Mouse (Mus musculus) cerebellum, postnatal 36 days (tissue): Measurements from ENCODE around the gene Naif1.

Source experiments
- DNase-seq, 2 experiments: peaks; one replicate each; pipeline ENCODE4 v3.0.0; 2021 to 2022; ENCODE audit warnings: mixed read lengths in 2 of 2

Naif1 gene

DNA sequence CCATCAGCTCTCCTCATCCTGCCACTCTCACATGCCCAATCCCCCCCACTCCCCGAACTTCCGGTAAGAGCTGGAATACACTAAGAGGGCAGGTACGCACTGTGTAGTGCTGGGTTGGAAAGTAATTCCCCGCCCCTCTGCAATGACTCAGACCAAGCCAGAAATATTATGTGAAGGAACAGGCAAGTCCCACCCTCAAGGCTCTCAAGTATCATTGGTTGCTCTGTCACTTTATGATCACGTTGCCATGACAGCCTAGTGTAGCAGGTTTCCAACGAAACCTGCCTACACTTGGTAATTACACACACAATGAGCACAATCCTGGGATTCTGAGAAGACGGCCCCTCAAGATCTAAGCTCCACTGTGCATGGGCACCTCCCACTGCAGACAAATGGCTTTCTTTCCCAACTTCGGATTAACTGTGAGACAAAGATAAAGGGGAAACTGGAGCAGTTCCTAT lies 22.0 kb upstream of the Naif1 start:
- no peak for DNase-seq

DNA sequence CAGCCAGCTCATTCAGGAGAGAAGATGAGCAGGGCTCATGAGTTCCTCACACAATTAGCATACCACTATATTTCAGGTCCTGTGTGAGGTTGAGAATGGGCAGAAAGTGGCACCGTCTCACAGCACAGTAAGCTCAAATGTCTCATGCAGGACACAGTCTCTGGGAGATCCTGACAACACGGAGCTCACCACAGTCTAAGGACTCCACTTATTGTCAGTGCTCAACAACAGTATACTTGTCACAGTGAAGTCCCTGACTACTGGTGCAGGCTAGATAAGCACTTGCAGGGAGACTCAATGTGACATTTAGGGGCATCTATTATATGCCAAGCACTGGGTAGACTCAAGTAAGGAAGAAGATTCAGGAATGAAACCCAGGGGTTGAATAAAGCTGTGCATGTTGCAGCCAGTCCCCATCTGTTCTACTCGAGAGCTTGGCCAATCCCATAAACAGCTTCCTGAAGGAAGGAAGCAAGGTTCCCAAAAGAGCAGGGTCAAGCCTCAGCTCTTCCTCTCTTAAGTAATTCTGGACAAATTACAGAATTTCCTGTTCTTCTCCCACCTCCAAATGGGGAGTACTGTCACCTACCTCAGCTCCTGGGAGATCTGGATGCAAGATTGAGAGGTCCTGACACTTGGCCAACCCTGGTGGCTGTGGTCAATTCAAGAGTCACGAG lies 20.9 kb upstream of the Naif1 start:
- DNase-seq = no peak

DNA sequence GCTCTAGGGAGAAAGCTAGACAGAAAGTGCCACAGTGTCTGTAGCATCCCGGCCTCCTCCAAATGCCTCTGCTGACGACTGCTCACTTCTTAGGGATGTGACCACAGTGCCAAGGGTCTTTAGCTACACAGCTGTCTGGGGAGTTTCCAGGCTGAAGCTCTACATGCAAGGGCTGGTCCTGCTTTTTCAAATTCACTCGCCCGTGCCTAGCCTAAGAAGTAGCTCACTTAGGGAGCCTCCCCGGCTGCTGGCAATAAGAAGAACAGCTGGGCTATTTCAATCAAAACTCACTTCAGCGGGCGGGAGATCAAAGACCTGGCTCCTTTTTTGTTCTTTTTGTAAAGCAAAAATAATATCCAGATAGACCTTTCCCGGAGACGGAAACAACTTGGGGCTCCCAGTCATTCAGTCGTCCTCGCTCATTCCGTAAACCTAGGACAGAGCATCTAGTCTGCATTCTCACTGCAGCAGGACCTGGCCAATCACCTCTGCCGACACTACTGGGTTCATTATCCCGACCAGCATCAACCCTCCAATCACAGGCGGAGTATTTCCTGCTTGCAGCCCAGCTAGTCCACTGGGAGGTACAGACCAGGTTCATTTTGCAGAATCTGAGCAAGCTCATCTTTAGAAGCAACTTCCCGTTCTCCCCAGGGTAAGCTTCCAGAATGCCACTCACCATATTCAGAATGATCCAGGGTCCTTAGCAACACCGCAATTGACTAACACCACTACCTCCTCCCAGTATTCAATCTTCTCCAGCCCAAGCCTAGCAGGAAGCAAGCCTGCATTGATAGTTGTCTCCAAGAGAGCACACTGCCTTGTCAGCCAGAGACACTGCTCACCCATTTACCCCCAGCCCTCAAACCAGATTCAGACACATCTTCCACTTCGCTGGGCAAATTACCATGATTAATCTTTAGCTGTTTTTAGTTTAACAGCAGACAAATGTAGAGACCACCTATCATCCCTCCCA lies 19.3 kb upstream of the Naif1 start:
- DNase-seq = peak; percentile 91 to 95

DNA sequence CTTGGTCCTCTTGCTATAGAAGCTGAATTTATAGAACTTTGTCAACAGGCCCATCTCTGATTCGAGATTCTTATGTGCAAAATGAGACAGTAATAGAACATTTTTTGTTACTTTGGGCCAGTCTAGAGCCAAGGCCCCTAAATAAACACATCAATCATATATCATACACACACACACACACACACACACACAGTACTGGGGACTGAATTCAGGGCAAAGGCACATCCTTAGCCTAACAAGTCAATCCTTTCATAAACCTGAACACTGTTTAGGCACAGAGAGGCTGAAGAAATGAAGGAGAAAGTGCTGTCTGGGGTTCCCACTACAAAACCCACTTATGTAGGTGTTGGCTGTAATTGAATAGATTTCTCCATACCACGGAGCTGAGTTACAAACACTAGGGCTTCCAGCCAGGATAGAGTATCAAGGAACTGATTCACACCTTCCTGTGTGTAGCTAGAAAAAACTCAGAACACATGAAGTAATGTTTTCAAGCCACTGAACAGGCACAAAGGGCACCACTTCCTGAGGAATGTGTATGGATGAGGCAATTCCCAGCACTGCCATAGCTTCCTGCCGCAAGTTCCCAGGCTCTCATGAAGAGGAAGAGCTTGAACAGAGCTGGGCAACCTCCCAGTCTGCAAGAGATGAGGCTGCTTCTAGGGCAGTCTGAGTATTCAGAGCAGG lies 13.4 kb upstream of the Naif1 start:
- DNase-seq = no peak

DNA sequence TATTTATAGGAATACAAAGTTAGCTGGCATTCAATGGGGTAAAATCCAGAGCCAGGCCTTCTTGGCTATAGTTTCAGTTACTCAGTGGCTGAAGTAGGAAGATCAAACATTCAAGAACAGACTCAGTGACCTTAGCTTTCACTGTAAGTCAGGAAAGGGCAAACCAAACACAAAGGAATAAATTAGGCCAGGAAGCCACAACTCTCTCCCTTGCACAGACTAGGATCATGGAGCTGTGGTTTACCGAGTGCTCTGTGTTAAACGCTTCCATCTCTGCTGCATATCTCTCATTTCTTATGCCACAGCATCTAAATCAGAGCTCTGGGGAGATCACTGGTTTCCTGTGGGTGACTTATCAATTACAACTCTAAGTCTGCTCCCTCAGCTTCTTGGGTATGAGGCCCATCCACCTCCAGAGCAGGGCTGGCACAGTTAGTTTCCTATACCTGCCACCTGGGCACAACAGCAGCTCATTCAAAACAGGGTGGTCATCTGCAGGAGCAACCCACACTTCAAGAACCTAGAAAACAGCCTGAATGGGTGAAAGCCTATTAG lies 12.6 kb upstream of the Naif1 start:
- no peak for DNase-seq

DNA sequence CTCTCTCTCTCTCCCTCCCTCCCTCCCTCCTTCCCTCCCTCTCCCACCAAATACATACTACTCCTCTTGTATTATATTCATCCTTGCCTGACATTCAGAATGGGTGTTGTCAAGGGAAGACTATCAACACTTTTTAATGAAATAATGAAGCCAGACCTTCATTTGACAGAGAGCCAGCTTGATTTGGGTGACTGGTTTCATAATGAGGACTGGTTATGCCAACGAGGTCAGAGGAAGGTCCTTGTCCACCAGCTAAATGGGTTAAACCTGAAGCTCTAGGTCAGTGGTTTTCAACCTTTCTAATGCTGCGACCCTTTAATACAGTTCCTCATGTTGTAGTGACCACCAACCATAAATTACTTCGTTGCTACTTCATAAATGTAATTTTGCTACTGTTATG lies 11.5 kb upstream of the Naif1 start:
- no peak for DNase-seq

DNA sequence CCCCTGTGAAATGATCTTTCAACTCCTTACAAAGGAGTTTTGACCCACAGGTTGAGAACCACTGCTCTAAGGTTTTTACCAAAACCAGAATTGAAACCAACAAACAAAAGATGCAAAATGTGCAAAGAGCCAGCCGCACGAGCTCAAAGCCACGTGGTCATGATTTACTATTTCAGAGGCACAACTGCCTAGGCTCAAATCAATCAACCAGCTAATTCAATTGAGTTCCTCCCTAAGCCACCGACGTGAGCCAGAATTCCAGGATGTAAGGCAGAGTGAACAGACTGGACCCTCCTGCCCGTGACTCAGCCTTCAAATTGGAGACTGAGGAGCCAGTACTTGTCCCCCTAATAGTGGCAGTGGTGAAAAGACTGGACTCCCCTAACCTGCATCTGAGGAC lies 11.1 kb upstream of the Naif1 start:
- DNase-seq = no peak

DNA sequence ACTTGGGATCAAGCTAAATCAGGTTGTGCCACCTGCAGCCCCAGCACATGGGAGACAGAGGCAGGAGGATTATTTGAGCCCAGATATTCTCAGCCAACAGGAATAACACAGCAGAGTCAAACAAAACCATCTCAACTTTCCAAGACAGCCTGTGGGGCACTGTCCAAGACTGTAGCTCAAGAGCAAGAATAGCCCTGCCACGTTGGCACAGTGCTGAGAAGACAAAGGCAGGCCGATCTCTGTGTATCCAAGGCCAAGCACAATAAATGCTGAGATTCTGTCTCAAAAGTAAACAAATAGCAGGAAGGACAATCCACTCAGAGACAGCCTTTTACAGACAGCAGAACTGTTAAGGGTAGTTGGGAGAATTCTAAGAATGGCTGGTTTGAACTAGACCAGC lies 10.1 kb upstream of the Naif1 start:
- DNase-seq = no peak

DNA sequence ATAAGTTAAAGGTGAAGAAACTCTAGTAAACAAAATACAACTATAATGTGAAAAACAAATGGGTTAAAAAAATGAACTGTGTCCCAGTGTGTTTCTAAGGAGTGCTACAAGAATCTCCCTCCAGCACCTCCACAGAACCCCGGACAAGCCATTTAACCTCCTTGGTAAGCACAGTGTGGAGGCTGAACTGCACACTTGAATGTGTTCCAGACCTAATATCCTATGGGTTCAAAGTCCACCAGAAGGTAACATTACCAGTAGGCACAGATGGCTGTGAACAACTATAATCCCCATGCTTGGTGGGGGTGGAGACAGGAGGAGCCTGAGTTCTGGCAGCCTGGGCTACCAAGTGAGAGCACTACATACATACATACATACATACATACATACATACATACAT lies 9.6 kb upstream of the Naif1 start:
- no peak for DNase-seq

DNA sequence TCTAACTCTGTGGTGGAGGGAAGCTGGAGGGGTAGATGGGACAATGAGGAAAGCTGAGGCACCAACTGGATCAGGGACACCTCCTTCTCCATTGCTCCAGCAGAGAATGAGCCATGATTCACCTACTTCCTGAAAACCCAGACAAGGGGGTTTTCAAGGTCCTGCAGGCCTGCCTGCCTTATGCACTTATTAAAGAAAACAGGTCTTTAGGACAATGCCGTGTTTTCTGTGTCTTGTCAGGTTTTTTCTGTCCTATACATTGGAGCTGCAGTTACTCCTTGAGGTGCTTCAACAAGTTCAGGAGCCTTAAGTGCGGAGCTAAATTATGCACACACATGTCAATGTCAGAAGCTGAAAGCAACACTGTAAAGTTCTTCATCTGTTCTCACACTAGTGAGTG lies 8.7 kb upstream of the Naif1 start:
- DNase-seq = no peak

DNA sequence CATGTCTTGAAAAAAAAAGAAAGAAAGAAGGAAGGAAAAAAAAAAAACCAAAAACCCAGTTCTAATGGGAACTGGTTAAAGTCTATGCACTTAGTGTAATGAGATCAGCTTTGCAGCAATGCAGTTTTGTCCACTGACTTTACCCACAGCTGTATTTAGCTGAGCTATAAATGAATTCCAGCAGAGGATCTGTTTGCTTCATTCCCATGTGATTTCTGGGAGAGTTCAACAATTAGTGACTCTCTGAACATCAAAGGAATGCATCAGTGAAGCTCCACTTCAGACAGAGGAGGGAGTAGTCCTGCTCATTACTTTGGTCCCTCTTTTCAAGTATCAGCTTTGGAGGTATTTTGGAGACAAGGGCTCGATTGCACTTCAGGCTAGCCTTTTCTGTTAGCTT lies 4.7 kb upstream of the Naif1 start:
- no peak for DNase-seq

DNA sequence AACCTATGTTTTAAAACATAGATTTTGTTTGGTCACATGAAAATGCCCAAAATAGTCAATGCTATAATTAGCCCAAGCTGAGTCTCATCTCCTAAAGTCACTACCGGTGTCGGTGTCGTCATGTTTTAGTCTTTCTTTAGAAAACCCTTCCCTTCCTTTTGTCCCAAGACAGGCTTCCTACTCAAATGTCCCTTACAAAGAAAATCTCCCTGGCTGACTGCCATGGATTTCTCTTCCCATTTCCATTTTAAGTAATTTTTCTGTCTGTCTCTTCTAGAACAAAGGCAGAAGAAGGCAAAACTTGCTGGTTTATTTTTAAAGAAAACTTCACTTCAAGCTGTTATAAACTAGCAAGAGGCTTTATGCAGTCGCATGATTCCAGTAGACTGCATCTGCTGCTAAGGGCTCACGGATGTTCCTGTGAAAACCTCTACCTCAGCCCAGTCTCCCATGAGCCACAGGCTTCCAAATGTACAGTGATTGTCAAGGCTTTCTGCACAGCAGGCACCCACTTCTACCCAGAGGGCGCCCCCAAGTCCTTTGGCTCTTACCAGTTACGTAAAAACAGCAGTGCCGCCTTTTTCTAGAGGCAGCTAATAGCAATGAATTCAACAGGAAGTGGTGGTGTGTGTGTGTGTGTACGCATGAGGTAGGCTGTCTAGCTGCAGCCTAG lies 2.9 kb upstream of the Naif1 start:
- DNase-seq = no peak

DNA sequence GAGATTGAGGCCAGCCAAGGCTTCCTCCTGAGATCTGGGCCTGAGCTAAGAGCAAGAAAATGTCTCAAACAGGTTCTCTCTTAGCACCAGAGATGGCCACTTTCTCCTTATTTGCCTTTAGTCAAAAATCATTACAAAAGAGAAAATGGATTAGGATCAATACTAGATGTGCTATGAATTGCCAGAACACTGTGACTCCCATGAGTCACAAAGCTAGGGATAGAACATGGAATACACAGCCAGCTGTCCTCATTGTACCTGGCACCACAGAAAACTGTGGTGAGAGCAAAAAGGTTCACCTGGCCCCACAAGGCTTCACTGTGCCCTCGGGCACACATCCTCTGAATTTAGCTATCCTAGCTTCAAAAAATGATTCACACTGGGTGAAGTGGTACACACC lies 1.8 kb upstream of the Naif1 start:
- no peak for DNase-seq

DNA sequence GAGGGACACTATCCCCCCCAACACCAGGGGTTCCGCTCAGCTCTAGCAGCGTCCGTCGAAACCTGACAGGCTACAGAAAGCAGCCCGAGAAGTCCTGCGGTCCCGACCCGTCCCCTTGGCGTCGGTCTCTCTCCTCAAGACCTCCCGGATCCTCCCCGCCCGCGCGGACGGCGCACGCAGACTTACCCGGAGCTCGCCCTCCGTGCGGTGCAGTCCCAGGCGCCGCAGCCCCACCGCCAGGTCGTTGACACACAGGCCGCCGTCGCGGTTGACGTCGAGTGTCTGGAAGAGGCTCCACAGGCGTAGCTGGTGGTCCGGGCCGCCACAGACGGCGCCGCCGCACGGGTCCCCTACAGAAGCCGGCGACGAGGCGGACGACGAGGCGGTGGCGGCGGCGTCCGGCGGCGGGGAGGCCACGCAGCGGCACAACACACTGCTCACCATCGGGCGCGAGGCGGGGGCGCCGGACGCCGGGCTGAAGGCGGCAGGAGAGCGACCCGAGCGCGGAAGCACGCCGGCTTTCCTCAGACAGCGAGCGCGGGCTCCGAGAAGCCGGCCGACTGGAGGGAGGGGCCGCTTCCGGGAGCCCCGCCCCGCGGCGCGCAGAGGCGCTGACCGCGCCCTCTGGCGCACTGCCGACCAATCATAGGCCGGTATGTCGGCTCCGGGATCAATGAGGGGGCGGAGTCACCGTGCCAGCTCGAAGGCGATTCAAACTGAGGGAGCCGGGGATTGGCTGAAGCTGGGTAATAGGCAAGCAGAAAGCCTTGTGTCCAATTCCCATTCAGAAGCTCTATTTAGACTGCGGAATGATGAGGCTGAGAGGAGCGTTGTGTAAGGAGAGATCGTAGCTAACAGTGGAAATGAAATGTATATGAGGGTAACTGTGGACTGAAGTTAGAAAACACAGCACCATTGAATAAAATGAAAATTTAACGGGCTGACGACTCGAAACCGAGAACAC lies 906 bp downstream of the Naif1 start, which contains the start of gene Slc25a25:
Slc25a25 (minus strand) TSS at position 565 of the 964 bp plus-strand sequence.
- peak; percentile 97 to 99 for DNase-seq

DNA sequence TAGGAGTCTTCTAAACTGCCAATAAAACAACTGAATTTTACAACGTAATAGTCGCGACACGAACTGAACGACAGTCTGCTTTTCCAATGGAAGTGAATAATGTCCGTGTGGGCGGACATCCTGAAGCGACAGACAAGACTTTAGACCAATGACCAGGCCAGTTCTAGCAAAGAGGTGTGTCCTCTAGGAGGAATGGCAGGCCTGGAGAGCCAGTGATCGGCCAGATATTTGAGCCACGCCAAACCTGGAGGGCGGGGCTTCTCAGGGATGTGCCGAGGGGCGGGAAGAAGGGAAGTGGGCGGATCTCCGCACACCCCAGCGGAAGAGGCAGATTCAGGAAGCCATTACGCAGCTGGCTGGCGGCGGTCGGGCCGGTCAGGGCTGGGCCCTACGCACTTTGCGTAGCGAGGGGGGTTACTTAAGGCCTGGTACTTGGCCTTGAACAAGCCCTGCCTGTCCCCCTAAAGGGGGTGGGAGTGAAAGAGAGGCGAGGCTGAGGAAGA lies 1.7 kb downstream of the Naif1 start:
- peak; percentile 97 to 98 for DNase-seq

DNA sequence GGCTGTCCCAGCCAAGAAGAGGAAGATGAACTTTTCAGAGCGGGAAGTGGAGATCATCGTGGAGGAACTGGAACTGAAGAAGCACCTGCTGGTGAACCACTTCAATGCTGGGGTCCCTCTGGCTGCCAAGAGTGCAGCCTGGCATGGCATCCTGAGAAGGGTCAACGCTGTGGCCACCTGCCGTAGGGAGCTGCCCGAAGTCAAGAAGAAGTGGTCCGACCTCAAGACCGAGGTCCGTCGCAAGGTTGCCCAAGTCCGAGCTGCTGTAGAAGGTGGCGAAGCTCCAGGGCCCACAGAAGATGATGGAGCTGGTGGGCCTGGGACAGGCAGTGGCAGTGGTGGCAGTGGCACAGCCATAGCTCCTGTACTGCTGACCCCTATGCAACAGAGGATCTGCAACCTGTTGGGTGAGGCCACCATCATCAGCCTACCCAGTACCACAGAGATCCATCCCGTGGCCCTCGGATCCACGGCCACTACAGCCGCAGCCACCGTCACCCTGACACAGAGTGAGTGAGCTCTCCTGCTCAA lies 2.2 kb downstream of the Naif1 start:
- peak in 1 of 2 experiments; percentile 38 for DNase-seq

DNA sequence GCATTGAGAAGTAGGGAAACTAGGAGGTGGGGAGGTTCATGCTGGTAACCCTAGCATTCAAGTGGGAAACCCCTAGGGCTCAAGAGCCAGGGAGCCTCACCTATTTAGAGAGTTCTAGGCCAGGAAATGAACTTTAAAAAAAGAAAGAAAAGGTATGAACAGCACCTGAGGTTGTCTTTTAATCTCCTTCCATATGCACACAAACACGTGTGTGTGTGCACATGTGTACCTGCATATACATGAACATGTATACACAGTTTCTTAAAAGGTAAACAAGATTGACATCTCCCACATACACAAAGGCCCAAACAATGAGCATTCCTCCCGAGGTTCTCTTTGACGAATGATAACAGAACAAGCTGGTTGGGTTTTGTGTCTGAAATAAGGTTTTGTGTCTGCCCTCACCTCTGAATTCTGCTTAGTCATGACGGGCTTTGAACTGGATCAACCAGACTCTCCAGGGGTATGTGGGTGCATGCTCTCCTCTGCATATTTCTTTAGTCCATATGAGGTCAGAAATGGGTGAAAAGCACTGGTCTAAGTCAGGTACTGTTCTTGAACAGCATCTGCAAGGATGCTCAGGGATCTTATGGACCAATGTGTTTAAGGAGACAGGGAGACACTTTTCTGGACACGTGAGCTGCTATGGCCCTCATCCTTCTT lies 3.5 kb downstream of the Naif1 start:
- DNase-seq = no peak

DNA sequence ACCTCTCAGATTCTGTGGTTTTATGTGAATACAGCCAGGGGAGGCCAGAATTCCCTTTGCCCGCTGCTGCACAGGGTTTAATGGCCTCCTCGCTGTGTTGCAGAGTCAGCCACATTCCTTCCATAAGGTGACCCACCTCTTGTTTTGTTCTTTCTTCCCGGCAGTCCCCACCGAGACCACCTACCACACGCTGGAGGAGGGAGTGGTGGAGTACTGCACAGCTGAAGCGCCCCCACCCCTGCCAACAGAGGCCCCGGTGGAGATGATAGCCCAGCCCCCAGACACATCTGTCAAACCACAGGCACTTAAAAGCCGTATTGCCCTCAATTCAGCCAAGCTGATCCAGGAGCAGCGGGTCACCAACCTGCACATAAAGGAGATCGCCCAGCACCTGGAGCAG lies 4.4 kb downstream of the Naif1 start:
- no peak for DNase-seq

DNA sequence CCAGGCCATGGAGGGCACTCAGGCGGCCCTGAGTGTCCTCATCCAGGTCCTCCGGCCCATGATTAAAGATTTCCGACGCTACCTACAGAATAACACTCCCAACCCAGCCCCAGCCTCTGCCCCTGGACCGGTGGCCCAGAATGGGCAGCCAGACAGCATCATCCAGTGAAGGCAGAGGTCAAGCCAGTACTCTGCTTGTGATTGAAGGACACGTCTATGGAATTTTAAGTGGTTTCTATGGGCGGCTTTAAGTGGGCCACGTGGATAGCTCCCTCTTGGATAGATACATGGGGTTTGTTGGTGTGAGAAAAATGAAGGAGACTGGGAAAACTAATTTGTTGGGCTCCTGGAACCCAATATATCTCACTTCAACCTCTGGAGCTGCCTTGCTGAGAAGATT lies 4.8 kb downstream of the Naif1 start:
- no peak for DNase-seq

DNA sequence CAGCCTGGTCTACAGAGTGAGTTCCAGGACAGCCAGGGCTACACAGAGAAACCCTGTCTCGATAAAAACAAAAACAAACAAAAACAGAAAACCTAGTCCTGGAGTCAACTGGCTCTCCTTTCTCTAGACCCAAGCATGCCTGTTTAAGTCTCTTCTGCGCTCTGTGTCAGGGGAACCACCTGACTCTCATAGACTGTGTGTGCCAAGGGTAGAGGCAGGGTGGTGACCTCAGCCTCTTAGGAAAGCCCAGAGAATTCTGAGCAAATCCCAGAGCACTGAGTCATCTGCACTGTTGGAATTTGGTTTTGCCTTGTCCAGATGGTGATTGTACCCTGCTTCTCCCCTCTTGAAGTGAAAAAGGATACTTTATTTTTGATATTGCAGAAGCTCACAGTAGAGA lies 8.0 kb downstream of the Naif1 start:
- DNase-seq = no peak
